Mouse (Mus musculus) intestine, embryonic 15.5 days (tissue): ENCODE results near the gene Syt1. TPM values are rescaled to one million over a fixed set of nuclear protein-coding genes. Genes with fewer than 3 reads are reported as not detected.

Experiments
- ATAC-seq: fragments of 200-750 bp; cut with Nextera tagmentation; 2 replicates; pipeline ENCODE4 v1.8.0; 2017; ENCODE audit warnings: moderate TSS enrichment, moderate library complexity
- H3K27ac ChIP-seq: fragments of 300-500 bp; sonication (generic); 2 replicates; pipeline ENCODE4 v1.5.1; 2015; ENCODE audit warnings: mild to moderate bottlenecking, inconsistent platforms
- H3K27me3 ChIP-seq: fragments of 300-500 bp; sonication (generic); replicated peaks from 2 replicates; pipeline ENCODE4 v1.6.1; 2015; ENCODE audit warnings: inconsistent platforms
- H3K36me3 ChIP-seq: fragments of 300-500 bp; sonication (generic); 2 replicates; pipeline ENCODE4 v1.6.1; 2015; ENCODE audit warnings: inconsistent platforms
- H3K4me1 ChIP-seq: fragments of 300-500 bp; sonication (generic); replicated peaks from 2 replicates; pipeline ENCODE4 v1.6.1; 2015; ENCODE audit warnings: inconsistent platforms
- H3K4me2 ChIP-seq: fragments of 300-500 bp; sonication (generic); replicated peaks from 2 replicates; pipeline ENCODE4 v1.6.1; 2015; ENCODE audit warnings: mild to moderate bottlenecking, inconsistent platforms
- H3K4me3 ChIP-seq: fragments of 300-500 bp; sonication (generic); replicated peaks from 2 replicates; pipeline ENCODE4 v1.5.1; 2015; ENCODE audit warnings: inconsistent platforms
- H3K9ac ChIP-seq: fragments of 300-500 bp; sonication (generic); 2 replicates; pipeline ENCODE4 v1.6.1; 2015; ENCODE audit warnings: inconsistent platforms
- H3K9me3 ChIP-seq: fragments of 300-500 bp; sonication (generic); 2 replicates; pipeline ENCODE4 v1.6.1; 2016; ENCODE audit warnings: inconsistent platforms
- WGBS: fragments of 180-500 bp; shearing (Covaris S2); methylation state at CpG from one replicate; pipeline ENCODE4 v1.1.7; 2015; 5-methylcytosine and 5-hydroxymethylcytosine counted together
- polyA plus RNA-seq: library from polyadenylated mRNA; unstranded; fragments of >200 nt; fragmentation: Nextera tagmentation; extraction: Ambion mirVana; gene quantifications from 2 replicates; pipeline ENCODE4 v1.2.1, GENCODE M21; 2015

The Syt1 gene
- polyA plus RNA-seq, 1 experiment from 2014 or later = 10.0 TPM

GRCm38 (mm10) chr10:108656898-108657297 is 353.9 kb downstream of the Syt1 start:
- Histone ChIP-seq H3K9ac (no peak overlapping the region), H3K4me1 (no peaks in the 10 kb centered on the region), H3K36me3 (no peaks in the 10 kb centered on the region), H3K27me3 (no peaks in the 10 kb centered on the region), H3K4me2 (no peak overlapping the region), H3K27ac (no peak overlapping the region), H3K4me3 (no peak overlapping the region), H3K9me3 (no peaks in the 10 kb centered on the region)
- no peak for ATAC-seq
- 76% methylated on average over 4 of the region's 4 CpGs for WGBS

- Histone ChIP-seq H3K9me3 (no peaks in the 10 kb centered on the region), H3K4me1 (no peaks in the 10 kb centered on the region), H3K4me3 (no peak overlapping the region), H3K9ac (no peak overlapping the region), H3K27me3 (no peaks in the 10 kb centered on the region), H3K27ac (no peak overlapping the region), H3K36me3 (no peaks in the 10 kb centered on the region), H3K4me2 (no peak overlapping the region)
- ATAC-seq = no peak
- WGBS = 95% methylated on average over 11 of the region's 11 CpGs
These were observed 355.7 kb downstream of the Syt1 start for GRCm38 (mm10) chr10:108655074-108655473.

GRCm38 (mm10) chr10:108652831-108653230 is 358.0 kb downstream of the Syt1 start:
- Histone ChIP-seq H3K36me3 (no peaks in the 10 kb centered on the region), H3K27me3 (no peaks in the 10 kb centered on the region), H3K9ac (no peak overlapping the region), H3K4me3 (no peak overlapping the region), H3K9me3 (no peaks in the 10 kb centered on the region), H3K27ac (no peak overlapping the region), H3K4me1 (no peaks in the 10 kb centered on the region), H3K4me2 (no peak overlapping the region)
- 63% methylated on average over 8 of the region's 8 CpGs for WGBS
- ATAC-seq = no peak

- Histone ChIP-seq H3K27ac (no peak overlapping the region), H3K4me1 (no peaks in the 10 kb centered on the region), H3K36me3 (no peaks in the 10 kb centered on the region), H3K4me2 (no peak overlapping the region), H3K4me3 (no peak overlapping the region), H3K9ac (no peak overlapping the region), H3K9me3 (no peaks in the 10 kb centered on the region), H3K27me3 (no peaks in the 10 kb centered on the region)
- no peak for ATAC-seq
- 60% methylated on average over 8 of the region's 8 CpGs for WGBS
These were observed 358.7 kb downstream of the Syt1 start for GRCm38 (mm10) chr10:108652066-108652465.

- no peak for ATAC-seq
- Histone ChIP-seq H3K9ac (no peak overlapping the region), H3K4me2 (no peak overlapping the region), H3K4me1 (no peaks in the 10 kb centered on the region), H3K27me3 (no peaks in the 10 kb centered on the region), H3K9me3 (no peaks in the 10 kb centered on the region), H3K27ac (no peak overlapping the region), H3K4me3 (no peak overlapping the region), H3K36me3 (no peaks in the 10 kb centered on the region)
- 74% methylated on average over 7 of the region's 7 CpGs for WGBS
These were observed 361.6 kb downstream of the Syt1 start for GRCm38 (mm10) chr10:108649174-108649573.

- no peak overlapping the region for H3K4me2 ChIP-seq
- no peak overlapping the region for H3K4me3 ChIP-seq
- no peak overlapping the region for H3K27ac ChIP-seq
- no peaks in the 10 kb centered on the region for H3K4me1 ChIP-seq
- H3K27me3 ChIP-seq = no peaks in the 10 kb centered on the region
- no peaks in the 10 kb centered on the region for H3K36me3 ChIP-seq
- H3K9ac ChIP-seq = no peak overlapping the region
- H3K9me3 ChIP-seq = no peaks in the 10 kb centered on the region
- no peak for ATAC-seq
- WGBS = 61% methylated on average over 5 of the region's 5 CpGs
These were observed 366.9 kb downstream of the Syt1 start for GRCm38 (mm10) chr10:108643915-108644314.

- no peak for ATAC-seq
- H3K9ac ChIP-seq = no peak overlapping the region
- no peaks in the 10 kb centered on the region for H3K36me3 ChIP-seq
- H3K4me3 ChIP-seq = no peak overlapping the region
- no peaks in the 10 kb centered on the region for H3K27me3 ChIP-seq
- H3K27ac ChIP-seq = no peak overlapping the region
- H3K9me3 ChIP-seq = no peaks in the 10 kb centered on the region
- no peaks in the 10 kb centered on the region for H3K4me1 ChIP-seq
- no peak overlapping the region for H3K4me2 ChIP-seq
- WGBS = 77% methylated on average over 5 of the region's 5 CpGs
These were observed 372.7 kb downstream of the Syt1 start for GRCm38 (mm10) chr10:108638095-108638494.

- Histone ChIP-seq H3K27me3 (no peaks in the 10 kb centered on the region), H3K36me3 (no peaks in the 10 kb centered on the region), H3K4me3 (no peak overlapping the region), H3K9me3 (no peaks in the 10 kb centered on the region), H3K9ac (no peak overlapping the region), H3K27ac (no peak overlapping the region), H3K4me1 (no peaks in the 10 kb centered on the region), H3K4me2 (no peak overlapping the region)
- WGBS = 81% methylated on average over 7 of the region's 7 CpGs
- ATAC-seq = no peak
These were observed 374.7 kb downstream of the Syt1 start for GRCm38 (mm10) chr10:108636086-108636485.

GRCm38 (mm10) chr10:108635616-108636015 is 375.2 kb downstream of the Syt1 start:
- Histone ChIP-seq H3K4me3 (no peak overlapping the region), H3K9me3 (no peaks in the 10 kb centered on the region), H3K36me3 (no peaks in the 10 kb centered on the region), H3K4me2 (no peak overlapping the region), H3K4me1 (no peaks in the 10 kb centered on the region), H3K27me3 (no peaks in the 10 kb centered on the region), H3K27ac (no peak overlapping the region), H3K9ac (no peak overlapping the region)
- 80% methylated on average over 4 of the region's 4 CpGs for WGBS
- no peak for ATAC-seq

- ATAC-seq = no peak
- no peak overlapping the region for H3K9ac ChIP-seq
These were observed 379.9 kb downstream of the Syt1 start for GRCm38 (mm10) chr10:108630841-108631240.

GRCm38 (mm10) chr10:108626404-108626803 is 384.4 kb downstream of the Syt1 start:
- H3K9ac ChIP-seq = no peak overlapping the region
- no peak overlapping the region for H3K4me3 ChIP-seq
- no peaks in the 10 kb centered on the region for H3K36me3 ChIP-seq
- WGBS = 14% methylated on average over 3 of the region's 3 CpGs
- no peaks in the 10 kb centered on the region for H3K4me1 ChIP-seq
- no peaks in the 10 kb centered on the region for H3K9me3 ChIP-seq
- H3K4me2 ChIP-seq = no peak overlapping the region
- ATAC-seq = no peak
- H3K27ac ChIP-seq = no peak overlapping the region
- H3K27me3 ChIP-seq = no peaks in the 10 kb centered on the region

More at GRCm38 (mm10) chr10:108630841-108631240, 379.9 kb downstream of the Syt1 start:
- no peaks in the 10 kb centered on the region for H3K27me3 ChIP-seq
- no peak overlapping the region for H3K4me2 ChIP-seq
- no peaks in the 10 kb centered on the region for H3K4me1 ChIP-seq
- 89% methylated on average over 8 of the region's 8 CpGs for WGBS
- no peak overlapping the region for H3K27ac ChIP-seq
- H3K4me3 ChIP-seq = no peak overlapping the region
- no peaks in the 10 kb centered on the region for H3K36me3 ChIP-seq
- H3K9me3 ChIP-seq = no peaks in the 10 kb centered on the region

- 70% methylated on average over 4 of the region's 4 CpGs for WGBS
- Histone ChIP-seq H3K9me3 (no peaks in the 10 kb centered on the region), H3K9ac (no peak overlapping the region)
These were observed 387.8 kb downstream of the Syt1 start for GRCm38 (mm10) chr10:108623002-108623401.

GRCm38 (mm10) chr10:108619861-108620260 is 390.9 kb downstream of the Syt1 start:
- 92% methylated on average over 5 of the region's 5 CpGs for WGBS
- Histone ChIP-seq H3K4me1 (no peaks in the 10 kb centered on the region), H3K27ac (no peak overlapping the region), H3K27me3 (no peaks in the 10 kb centered on the region), H3K9me3 (no peaks in the 10 kb centered on the region), H3K36me3 (no peaks in the 10 kb centered on the region), H3K9ac (no peak overlapping the region), H3K4me3 (no peak overlapping the region), H3K4me2 (no peak overlapping the region)
- no peak for ATAC-seq

More at GRCm38 (mm10) chr10:108623002-108623401, 387.8 kb downstream of the Syt1 start:
- no peak overlapping the region for H3K27ac ChIP-seq
- no peak for ATAC-seq
- no peaks in the 10 kb centered on the region for H3K4me1 ChIP-seq
- H3K4me3 ChIP-seq = no peak overlapping the region
- H3K4me2 ChIP-seq = no peak overlapping the region
- no peaks in the 10 kb centered on the region for H3K36me3 ChIP-seq
- H3K27me3 ChIP-seq = no peaks in the 10 kb centered on the region
